Mouse (Mus musculus): ENCODE measurements around the gene Rimbp3. TPM values are rescaled to one million over a fixed set of nuclear protein-coding genes. Genes with fewer than 3 reads are reported as not detected.

The Rimbp3 gene
- polyA plus RNA-seq, 1 experiment from 2014 or later, result 2.1 TPM

GRCm38 (mm10) chr16:17200121-17200952, 8.1 kb upstream of the Rimbp3 start:
- Histone ChIP-seq H3K36me3 (no peaks in the 10 kb centered on the region), H3K27ac (replicated peaks) (peak overlapping the region; percentile 83), H3K9me3 (replicated peaks) (no peaks in the 10 kb centered on the region), H3K4me2 (peak overlapping the region; percentile 82), H3K4me3 (replicated peaks) (peak overlapping the region; percentile 83), H3K9ac (replicated peaks) (peak overlapping the region; percentile 99), H3K27me3 (replicated peaks) (no peaks in the 10 kb centered on the region), H3K4me1 (peaks cover 24% of the 10 kb centered on the region)
- ATAC-seq (ENCODE audit: low FRiP score), result peak; percentile 7; the same call in 1 of the 2 replicates
- WGBS, result 10% methylated on average over 24 of the region's 24 CpGs

DNA sequence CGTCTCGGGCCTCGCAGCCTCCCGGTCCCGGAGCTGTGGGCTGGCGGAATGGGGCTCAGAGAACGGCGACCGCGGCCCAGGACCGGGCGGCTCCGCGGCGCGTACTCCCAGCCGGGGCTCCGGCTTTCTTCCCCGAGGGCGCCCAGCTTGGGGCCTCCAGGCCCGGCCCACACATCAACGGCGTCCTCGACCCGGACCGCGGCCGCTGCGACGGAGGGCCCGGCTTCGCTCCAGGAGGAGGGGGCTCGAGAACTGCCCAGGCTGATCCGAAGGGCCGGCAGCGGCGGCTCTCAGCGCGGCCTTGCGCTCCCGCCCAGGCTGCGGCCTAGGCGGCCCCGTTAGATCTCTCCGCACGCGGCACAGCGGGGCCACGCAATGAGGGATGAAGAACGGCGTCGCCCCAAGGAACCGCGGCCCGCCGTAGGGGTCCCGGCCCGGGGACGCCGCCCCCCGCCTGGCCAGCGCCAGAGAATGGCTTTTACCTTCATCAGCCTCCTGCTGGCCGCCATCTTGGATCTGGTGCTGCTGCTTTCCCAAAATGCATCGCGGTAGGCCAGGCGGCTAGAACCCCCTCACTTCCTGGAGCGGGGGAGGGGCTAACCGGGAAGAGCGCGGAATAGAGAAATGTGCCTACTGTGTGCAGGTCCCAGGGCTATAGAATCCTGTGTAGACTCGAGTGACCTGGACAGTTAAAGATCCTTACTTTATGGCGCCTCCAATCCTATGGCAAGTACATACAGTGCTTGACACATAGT, 7.3 kb upstream of the Rimbp3 start:
- peaks cover 24% of the 10 kb centered on the region for H3K4me1 ChIP-seq
- H3K27ac ChIP-seq (replicated peaks), result peak overlapping the region; percentile 83
- peak overlapping the region; percentile 83 for H3K4me3 ChIP-seq (replicated peaks)
- H3K9ac ChIP-seq (replicated peaks), result peak overlapping the region; percentile 99
- peak; percentile 91 for ATAC-seq (ENCODE audit: low FRiP score)
- no peaks in the 10 kb centered on the region for H3K36me3 ChIP-seq
- WGBS, result under 1% methylated on average over 71 of the region's 72 CpGs
- H3K4me2 ChIP-seq, result peak overlapping the region; percentile 82
- H3K9me3 ChIP-seq (replicated peaks), result no peaks in the 10 kb centered on the region
- H3K27me3 ChIP-seq (replicated peaks), result no peaks in the 10 kb centered on the region

DNA sequence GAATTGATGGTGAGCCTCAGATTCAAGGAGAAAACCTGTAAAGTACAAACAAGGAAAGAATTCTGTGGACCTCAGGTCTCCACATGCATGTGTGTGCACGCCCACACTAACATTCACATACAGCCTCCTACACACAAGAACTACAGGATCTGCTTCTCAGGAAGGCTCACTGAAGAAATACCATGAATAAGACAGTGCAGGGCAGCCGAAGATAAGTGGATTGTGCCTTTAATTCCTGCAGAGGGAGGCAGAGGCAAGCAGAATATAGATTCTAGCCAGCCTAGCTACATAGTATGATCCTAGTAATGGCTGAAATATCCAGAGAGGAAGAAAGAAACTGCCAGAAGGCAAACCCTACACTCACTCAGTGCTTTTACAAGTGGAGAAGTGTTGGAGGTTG, 6.4 kb upstream of the Rimbp3 start:
- WGBS, result 56% methylated on average over 2 of the region's 2 CpGs
- Histone ChIP-seq H3K27ac (replicated peaks) (no peak overlapping the region), H3K4me2 (no peak overlapping the region), H3K36me3 (no peaks in the 10 kb centered on the region), H3K9ac (replicated peaks) (no peak overlapping the region), H3K4me1 (peaks cover 24% of the 10 kb centered on the region), H3K9me3 (replicated peaks) (no peaks in the 10 kb centered on the region), H3K27me3 (replicated peaks) (no peaks in the 10 kb centered on the region), H3K4me3 (replicated peaks) (peak overlapping the region; percentile 83; the same call in 1 of the 2 replicates)
- ATAC-seq (ENCODE audit: low FRiP score), result peak; percentile 35

GRCm38 (mm10) chr16:17202549-17202948, 5.9 kb upstream of the Rimbp3 start, which contains the start of gene Ube2l3:
Gene Ube2l3 (minus strand): TSS chr16:17202649.
- ATAC-seq (ENCODE audit: low FRiP score), result no peak
- H3K9me3 ChIP-seq (replicated peaks), result no peaks in the 10 kb centered on the region
- peak within 1 kb of the TSS; percentile 82 for H3K4me2 ChIP-seq
- H3K27ac ChIP-seq (replicated peaks), result 0 out of 2 replicates have a peak within 1 kb of the TSS, but pooled peaks have one; percentile 83
- H3K4me3 ChIP-seq (replicated peaks), result peak within 1 kb of the TSS; percentile 83
- no peaks in the 10 kb centered on the region for H3K36me3 ChIP-seq
- peaks cover 24% of the 10 kb centered on the region for H3K4me1 ChIP-seq
- peak within 1 kb of the TSS; percentile 99; the same call in 1 of the 2 replicates for H3K9ac ChIP-seq (replicated peaks)
- H3K27me3 ChIP-seq (replicated peaks), result no peaks in the 10 kb centered on the region
- 90% methylated on average over 1 of the region's 1 CpGs for WGBS

- no peaks in the 10 kb centered on the region for H3K27me3 ChIP-seq (replicated peaks)
- no peak overlapping the region for H3K4me3 ChIP-seq (replicated peaks)
- no peaks in the 10 kb centered on the region for H3K36me3 ChIP-seq
- WGBS, result 4% methylated on average over 6 of the region's 6 CpGs
- no peaks in the 10 kb centered on the region for H3K9me3 ChIP-seq (replicated peaks)
- no peak overlapping the region for H3K27ac ChIP-seq (replicated peaks)
- H3K9ac ChIP-seq (replicated peaks), result no peak overlapping the region
- no peak for ATAC-seq (ENCODE audit: low FRiP score)
- H3K4me1 ChIP-seq, result peaks cover 27% of the 10 kb centered on the region
- no peak overlapping the region for H3K4me2 ChIP-seq
Measured at GRCm38 (mm10) chr16:17204990-17205389, 3.4 kb upstream of the Rimbp3 start.

DNA sequence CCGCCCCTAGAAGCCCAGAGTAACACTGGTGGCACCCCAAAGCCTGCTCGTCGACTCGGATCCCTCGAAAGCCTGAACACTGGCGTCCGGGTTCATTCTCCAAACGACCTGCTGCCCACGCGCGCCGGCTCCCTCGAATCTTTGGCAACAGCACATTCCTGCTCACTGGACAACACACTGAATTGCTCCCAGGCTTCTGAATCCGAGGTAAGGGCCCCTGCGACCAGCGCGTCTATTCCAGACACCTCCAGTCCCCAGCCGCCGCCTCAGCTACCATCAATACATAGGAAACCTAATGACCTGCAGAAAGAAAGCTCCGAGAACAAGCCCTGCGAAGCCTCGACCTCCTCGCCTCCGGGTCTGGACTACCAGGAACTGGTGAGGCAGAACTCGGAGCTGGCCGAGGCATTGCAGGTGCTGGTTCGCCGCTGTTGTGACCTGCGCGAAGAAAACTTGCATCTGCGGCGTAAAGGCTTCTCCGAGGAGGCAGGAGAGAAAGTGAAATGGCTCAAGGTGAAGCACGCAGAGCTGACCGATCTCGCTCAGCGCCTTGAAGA, 1.1 kb downstream of the Rimbp3 start:
- H3K9ac ChIP-seq (replicated peaks), result peak overlapping the region; percentile 70
- ATAC-seq (ENCODE audit: low FRiP score), result peak; percentile 24
- H3K27me3 ChIP-seq (replicated peaks), result 0 out of 2 replicates have a peak, but pooled peaks cover 3% of the 10 kb centered on the region
- H3K9me3 ChIP-seq (replicated peaks), result no peaks in the 10 kb centered on the region
- WGBS, result under 1% methylated on average over 37 of the region's 37 CpGs
- no peaks in the 10 kb centered on the region for H3K36me3 ChIP-seq
- peak overlapping the region; percentile 93 for H3K27ac ChIP-seq (replicated peaks)
- peak overlapping the region; percentile 97 for H3K4me2 ChIP-seq
- peak overlapping the region; percentile 67 for H3K4me3 ChIP-seq (replicated peaks)
- peaks cover 25% of the 10 kb centered on the region for H3K4me1 ChIP-seq

GRCm38 (mm10) chr16:17209981-17210838, 1.8 kb downstream of the Rimbp3 start:
- Histone ChIP-seq H3K4me3 (replicated peaks) (peak overlapping the region; percentile 67), H3K4me2 (peak overlapping the region; percentile 97), H3K9me3 (replicated peaks) (no peaks in the 10 kb centered on the region), H3K9ac (replicated peaks) (peak overlapping the region; percentile 70), H3K4me1 (peaks cover 25% of the 10 kb centered on the region), H3K27me3 (replicated peaks) (0 out of 2 replicates have a peak, but pooled peaks cover 3% of the 10 kb centered on the region), H3K36me3 (no peaks in the 10 kb centered on the region), H3K27ac (replicated peaks) (peak overlapping the region; percentile 93)
- 7% methylated on average over 47 of the region's 48 CpGs for WGBS
- peak; percentile 64 for ATAC-seq (ENCODE audit: low FRiP score)

DNA sequence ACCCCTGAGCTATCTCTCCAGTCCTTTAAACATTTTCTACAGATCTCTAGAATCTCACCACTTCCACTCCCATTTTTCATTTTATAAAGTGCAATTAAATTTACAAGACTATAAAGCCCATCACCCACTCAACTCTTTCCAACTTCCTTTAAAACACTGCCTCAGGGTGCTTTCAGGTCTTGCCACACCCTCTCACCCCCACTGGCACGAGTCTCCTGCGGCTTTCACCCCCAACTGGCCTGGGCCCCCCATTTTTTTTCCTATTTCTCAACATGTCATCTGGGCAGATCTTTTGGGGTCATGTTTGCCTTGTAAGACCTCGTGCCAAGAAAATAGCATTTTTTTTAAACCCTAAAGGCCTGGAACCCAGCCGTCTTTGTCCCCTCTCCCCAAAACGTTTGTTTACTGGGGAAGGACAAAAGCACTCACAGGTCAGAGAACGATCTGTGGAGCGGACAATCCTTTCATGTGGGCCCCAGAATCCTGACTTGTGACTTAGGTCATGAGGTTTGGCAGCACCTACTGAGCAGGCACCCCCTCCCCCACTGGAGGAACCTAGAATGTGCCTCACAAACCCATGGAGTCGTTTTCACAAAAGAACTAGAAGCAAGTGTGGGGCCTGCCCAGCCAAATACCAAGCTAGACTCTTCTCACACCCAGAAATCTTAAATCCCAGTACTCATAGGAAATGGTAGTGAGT, 8.7 kb downstream of the Rimbp3 start:
- no peaks in the 10 kb centered on the region for H3K9me3 ChIP-seq (replicated peaks)
- no peaks in the 10 kb centered on the region for H3K36me3 ChIP-seq
- no peak for ATAC-seq (ENCODE audit: low FRiP score)
- H3K4me1 ChIP-seq, result no peaks in the 10 kb centered on the region
- no peak overlapping the region for H3K4me2 ChIP-seq
- no peak overlapping the region for H3K4me3 ChIP-seq (replicated peaks)
- no peak overlapping the region for H3K27ac ChIP-seq (replicated peaks)
- 62% methylated on average over 8 of the region's 8 CpGs for WGBS
- no peaks in the 10 kb centered on the region for H3K27me3 ChIP-seq (replicated peaks)
- H3K9ac ChIP-seq (replicated peaks), result no peak overlapping the region

GRCm38 (mm10) chr16:17220127-17220733, 11.8 kb downstream of the Rimbp3 start:
- no peak overlapping the region for H3K4me3 ChIP-seq (replicated peaks)
- H3K27ac ChIP-seq (replicated peaks), result no peak overlapping the region
- WGBS, result 45% methylated on average over 7 of the region's 7 CpGs
- no peak overlapping the region for H3K9ac ChIP-seq (replicated peaks)
- no peaks in the 10 kb centered on the region for H3K4me1 ChIP-seq
- H3K36me3 ChIP-seq, result no peaks in the 10 kb centered on the region
- no peaks in the 10 kb centered on the region for H3K9me3 ChIP-seq (replicated peaks)
- no peak overlapping the region for H3K4me2 ChIP-seq
- no peak for ATAC-seq (ENCODE audit: low FRiP score)
- no peaks in the 10 kb centered on the region for H3K27me3 ChIP-seq (replicated peaks)

DNA sequence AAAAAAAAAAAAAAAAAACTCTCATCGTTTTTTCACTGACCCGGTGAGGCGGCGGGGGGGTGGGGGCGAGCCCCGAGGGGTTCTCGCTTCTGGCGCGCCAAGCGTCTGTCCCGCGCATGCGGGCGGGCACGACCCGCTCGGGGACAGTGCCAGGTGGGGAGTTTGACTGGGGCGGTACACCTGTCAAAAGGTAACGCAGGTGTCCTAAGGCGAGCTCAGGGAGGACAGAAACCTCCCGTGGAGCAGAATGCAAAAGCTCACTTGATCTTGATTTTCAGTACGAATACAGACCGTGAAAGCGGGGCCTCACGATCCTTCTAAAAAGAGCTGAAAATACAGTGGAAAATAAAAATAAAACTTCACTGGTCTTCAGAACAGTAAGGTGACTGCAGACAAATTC, 13.8 kb downstream of the Rimbp3 start:
- no peaks in the 10 kb centered on the region for H3K4me1 ChIP-seq
- H3K9me3 ChIP-seq (replicated peaks), result no peaks in the 10 kb centered on the region
- H3K27ac ChIP-seq (replicated peaks), result no peak overlapping the region
- peak; percentile 100 for ATAC-seq (ENCODE audit: low FRiP score)
- H3K4me3 ChIP-seq (replicated peaks), result no peak overlapping the region
- no peaks in the 10 kb centered on the region for H3K27me3 ChIP-seq (replicated peaks)
- H3K36me3 ChIP-seq, result no peaks in the 10 kb centered on the region
- H3K4me2 ChIP-seq, result no peak overlapping the region
- no peak overlapping the region for H3K9ac ChIP-seq (replicated peaks)
- WGBS, result 31% methylated on average over 25 of the region's 25 CpGs

Data from neural tube, embryonic 15.5 days (tissue).